Mouse (Mus musculus): ENCODE measurements at regions not wholly inside any gene's neighbourhood (a gene's known extent, or its start where the extent isn't known, plus 50 kb on each side); places are given as distances from the start of the nearest gene placed in this dataset.

- no peak for DNase-seq (ENCODE audit: low read depth)
These were observed 1251.4 kb downstream of the Gm37988 start for GRCm38 (mm10) chr1:6059090-6059489.

- no peak for DNase-seq (ENCODE audit: low read depth)
These were observed 1268.9 kb downstream of the Gm37988 start for GRCm38 (mm10) chr1:6076543-6076942.

GRCm38 (mm10) chr1:6081876-6082275 is 1274.2 kb downstream of the Gm37988 start:
- no peak for DNase-seq (ENCODE audit: low read depth)

DNA sequence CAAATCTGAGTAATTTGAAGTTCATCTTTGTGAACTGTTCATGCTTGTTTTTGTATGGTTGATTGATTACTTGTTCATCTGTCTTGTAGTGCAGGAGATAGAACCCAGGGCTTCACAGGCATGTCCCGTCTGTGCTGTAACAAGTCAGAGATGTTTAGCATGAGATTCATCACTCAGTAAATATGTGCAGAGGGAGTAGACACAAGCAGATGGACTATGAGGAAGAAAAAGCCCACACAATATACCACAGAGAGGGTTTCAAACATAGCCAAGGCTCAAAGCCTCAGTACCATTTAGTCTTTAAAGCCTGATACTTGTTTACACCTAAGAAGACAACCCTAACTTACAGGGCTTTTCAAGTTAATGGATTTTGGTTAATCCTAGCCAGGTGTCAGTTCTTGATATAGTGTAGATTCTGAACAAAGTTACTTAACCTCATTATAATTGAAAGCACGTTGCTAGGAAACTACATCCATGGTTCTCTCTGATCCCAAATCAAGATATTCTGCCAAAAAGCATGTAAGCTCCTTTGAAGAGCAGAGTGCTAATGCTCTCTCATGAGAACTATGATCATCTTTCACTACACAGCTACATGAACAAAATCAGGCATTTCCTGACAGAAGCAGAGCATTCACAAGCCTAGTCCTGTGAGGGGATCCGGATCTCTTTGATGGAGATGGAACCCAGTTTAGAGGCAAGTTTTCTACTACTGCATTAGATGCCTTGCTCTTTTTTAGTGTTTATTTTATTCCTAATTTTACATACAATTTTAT is 1286.7 kb downstream of the Gm37988 start:
- no peak for DNase-seq (ENCODE audit: low read depth)

DNA sequence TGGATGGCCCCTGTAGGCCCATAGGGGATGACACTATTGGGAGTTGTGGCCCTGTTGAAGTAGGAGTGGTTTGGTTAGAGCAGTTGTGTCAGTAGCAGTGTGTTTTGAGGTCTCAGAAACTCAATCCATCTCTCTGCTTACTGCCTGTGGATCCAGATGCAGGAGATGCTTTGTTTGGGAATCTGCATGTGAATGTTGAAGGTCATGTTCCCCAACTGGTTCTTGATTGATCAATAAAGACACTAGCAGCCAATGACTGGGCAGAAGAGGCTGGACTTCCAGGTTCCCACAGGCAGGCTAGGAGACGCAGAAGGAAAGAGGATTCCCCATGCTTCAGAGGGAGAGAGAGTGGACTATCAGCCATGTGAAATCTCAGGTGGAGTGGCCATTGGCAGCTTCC is 1309.9 kb downstream of the Gm37988 start:
- no peak for DNase-seq (ENCODE audit: low read depth)

GRCm38 (mm10) chr1:6135066-6135465 is 1327.4 kb downstream of the Gm37988 start:
- no peak for DNase-seq (ENCODE audit: low read depth)

DNA sequence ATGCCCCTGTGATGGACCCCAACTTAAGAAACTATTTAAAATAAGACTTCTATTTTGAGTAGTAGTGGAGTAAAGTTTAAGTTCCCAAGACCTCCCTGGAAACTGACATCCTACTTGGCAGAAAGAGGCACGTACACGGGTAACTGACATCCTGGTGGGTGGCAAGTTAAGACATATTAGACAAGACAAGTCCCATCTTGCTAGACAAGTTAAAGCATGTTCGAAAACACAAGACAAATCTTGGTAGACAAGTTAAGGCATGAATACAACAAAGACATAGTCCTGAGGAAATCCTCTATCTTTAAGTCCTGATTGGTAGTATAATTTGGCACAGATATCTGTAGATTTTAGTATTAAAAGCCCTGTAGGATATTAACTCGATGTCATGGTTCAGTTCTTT is 1332.6 kb downstream of the Gm37988 start:
- DNase-seq (ENCODE audit: low read depth) = no peak

DNA sequence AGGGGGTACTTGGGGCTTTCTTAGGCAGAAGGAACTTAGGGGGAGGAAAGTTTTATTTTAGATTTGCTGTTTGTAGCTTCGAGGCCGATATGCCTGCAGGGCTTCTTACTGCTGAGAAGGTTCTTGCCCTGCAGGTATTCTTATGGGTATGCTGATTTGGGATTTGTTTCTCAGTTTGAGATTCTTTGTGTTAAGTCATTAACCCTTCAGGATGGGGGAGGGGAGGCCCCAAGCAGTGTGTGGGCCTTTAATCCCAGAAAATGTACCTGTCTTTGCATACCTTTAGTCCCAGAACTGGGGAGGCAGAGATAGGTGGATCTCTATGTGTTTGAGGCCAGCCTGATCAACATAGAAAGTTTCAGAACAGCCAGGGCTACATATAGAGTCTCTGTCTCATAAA is 1335.1 kb downstream of the Gm37988 start:
- DNase-seq (ENCODE audit: low read depth) = no peak

GRCm38 (mm10) chr1:6143891-6144290 is 1336.2 kb downstream of the Gm37988 start:
- DNase-seq (ENCODE audit: low read depth) = peak; percentile 2

- DNase-seq (ENCODE audit: low read depth) = no peak
These were observed 1344.7 kb downstream of the Gm37988 start for GRCm38 (mm10) chr1:6152436-6152835.

All from naive thymus-derived CD4-positive, alpha-beta T cell, adult 2 months (primary cell).